Mouse (Mus musculus) liver, adult 2 months (tissue): Measurements from ENCODE around the gene Chrna9. TPM values are rescaled to one million over a fixed set of nuclear protein-coding genes. Genes with fewer than 3 reads are reported as not detected.

Experiments used
- DNase-seq: peaks from one replicate; pipeline ENCODE4 v3.0.0-alpha.2; 2011; ENCODE audit warnings: low read depth, low spot score; ENCODE audit errors: extremely low read depth
- H3K27ac ChIP-seq: fragments of 200-500 bp; replicated peaks from 2 replicates; pipeline ENCODE4 v1.5.1; 2012; ENCODE audit warnings: low read depth, mild to moderate bottlenecking, control low read depth, inconsistent platforms, low read length; ENCODE audit not compliant: insufficient read depth
- H3K27me3 ChIP-seq: fragments of 200-500 bp; 2 replicates; pipeline ENCODE4 v1.6.1; 2012; ENCODE audit warnings: mild to moderate bottlenecking, moderate library complexity, low read length, inconsistent platforms; ENCODE audit not compliant: control insufficient read depth, insufficient read depth
- H3K36me3 ChIP-seq: fragments of 200-500 bp; 2 replicates; pipeline ENCODE4 v1.6.1; 2012; ENCODE audit warnings: low read length, inconsistent platforms; ENCODE audit not compliant: control insufficient read depth, insufficient read depth
- H3K4me1 ChIP-seq: fragments of 200-500 bp; 2 replicates; pipeline ENCODE4 v1.6.1; 2011; ENCODE audit warnings: low read length; ENCODE audit not compliant: control insufficient read depth, insufficient read depth
- H3K4me3 ChIP-seq: fragments of 200-500 bp; 2 replicates; pipeline ENCODE4 v1.5.1; 2011; ENCODE audit warnings: low read depth, mild to moderate bottlenecking, control low read depth, low read length, moderate library complexity; ENCODE audit not compliant: insufficient read depth
- H3K79me2 ChIP-seq: fragments of 200-500 bp; 2 replicates; pipeline ENCODE4 v1.6.1; 2012; ENCODE audit warnings: inconsistent platforms, mild to moderate bottlenecking, low read length, moderate library complexity; ENCODE audit not compliant: control insufficient read depth, insufficient read depth
- H3K9ac ChIP-seq: fragments of 200-500 bp; 2 replicates; pipeline ENCODE4 v1.6.1; 2012; ENCODE audit warnings: low read depth, mild to moderate bottlenecking, control low read depth, inconsistent platforms, low read length
- CTCF ChIP-seq: fragments of 200-500 bp; IDR thresholded peaks from 2 replicates; pipeline ENCODE4 v1.5.1; 2011; ENCODE audit warnings: low read depth, low read length, control low read depth
- POLR2A ChIP-seq: fragments of 200-500 bp; IDR thresholded peaks from 2 replicates; pipeline ENCODE4 v1.6.1; 2011; ENCODE audit warnings: low read length, control low read depth; ENCODE audit not compliant: insufficient read depth; ENCODE audit errors: extremely low read depth
- WGBS: fragments of 180-500 bp; shearing (Covaris S2); methylation state at CpG from one replicate; pipeline ENCODE4 v1.1.7; 2018; 5-methylcytosine and 5-hydroxymethylcytosine counted together
- polyA plus RNA-seq: library from polyadenylated mRNA; depleted of rRNA; stranded (reverse); fragments of >200 nt; gene quantifications from 2 replicates; pipeline ENCODE4 v1.2.3, GENCODE M21; 2012
- total RNA-seq: library from RNA; depleted of rRNA; stranded (reverse); fragments of >200 nt; gene quantifications from 2 replicates; pipeline ENCODE4 v1.2.3, GENCODE M21; 2014

Chrna9 gene
- total and polyA plus RNA-seq, 2 experiments, result not detected

- Histone ChIP-seq H3K9ac (no peak overlapping the region), H3K79me2 (no peaks in the 10 kb centered on the region), H3K36me3 (no peaks in the 10 kb centered on the region), H3K4me3 (no peak overlapping the region), H3K27ac (no peak overlapping the region), H3K27me3 (no peaks in the 10 kb centered on the region), H3K4me1 (no peaks in the 10 kb centered on the region)
- DNase-seq, result no peak
- WGBS, result 94% methylated on average over 3 of the region's 3 CpGs
- TF ChIP-seq CTCF, result no peak
- no peak for TF ChIP-seq POLR2A
Observed at GRCm38 (mm10) chr5:65919904-65920303, 14.8 kb upstream of the Chrna9 start.

GRCm38 (mm10) chr5:65920701-65921426 lies 13.9 kb upstream of the Chrna9 start:
- H3K4me1 ChIP-seq, result no peaks in the 10 kb centered on the region
- DNase-seq, result no peak
- TF ChIP-seq CTCF (no peak), POLR2A (no peak)
- no peak overlapping the region for H3K4me3 ChIP-seq
- no peaks in the 10 kb centered on the region for H3K27me3 ChIP-seq
- no peak overlapping the region for H3K9ac ChIP-seq
- H3K36me3 ChIP-seq, result no peaks in the 10 kb centered on the region
- WGBS, result 70% methylated on average over 12 of the region's 12 CpGs
- H3K27ac ChIP-seq, result no peak overlapping the region
- no peaks in the 10 kb centered on the region for H3K79me2 ChIP-seq

- Histone ChIP-seq H3K27ac (no peak overlapping the region), H3K4me3 (no peak overlapping the region), H3K79me2 (no peaks in the 10 kb centered on the region), H3K27me3 (no peaks in the 10 kb centered on the region), H3K4me1 (no peaks in the 10 kb centered on the region), H3K36me3 (no peaks in the 10 kb centered on the region), H3K9ac (no peak overlapping the region)
- DNase-seq, result no peak
- TF ChIP-seq CTCF (no peak), POLR2A (no peak)
- 66% methylated on average over 9 of the region's 9 CpGs for WGBS
Observed at GRCm38 (mm10) chr5:65921477-65922138, 13.1 kb upstream of the Chrna9 start.

GRCm38 (mm10) chr5:65926666-65927065 lies 8.1 kb upstream of the Chrna9 start:
- Histone ChIP-seq H3K79me2 (no peaks in the 10 kb centered on the region), H3K4me3 (no peak overlapping the region), H3K4me1 (no peaks in the 10 kb centered on the region), H3K27me3 (no peaks in the 10 kb centered on the region), H3K36me3 (no peaks in the 10 kb centered on the region), H3K9ac (no peak overlapping the region), H3K27ac (no peak overlapping the region)
- 85% methylated on average over 6 of the region's 6 CpGs for WGBS
- DNase-seq, result no peak
- no peak for TF ChIP-seq POLR2A
- no peak for TF ChIP-seq CTCF

GRCm38 (mm10) chr5:65929162-65929561 lies 5.6 kb upstream of the Chrna9 start:
- H3K9ac ChIP-seq, result no peak overlapping the region
- no peaks in the 10 kb centered on the region for H3K27me3 ChIP-seq
- no peaks in the 10 kb centered on the region for H3K36me3 ChIP-seq
- H3K27ac ChIP-seq, result no peak overlapping the region
- no peak for DNase-seq
- H3K79me2 ChIP-seq, result no peaks in the 10 kb centered on the region
- H3K4me1 ChIP-seq, result no peaks in the 10 kb centered on the region
- TF ChIP-seq CTCF, result no peak
- no peak for TF ChIP-seq POLR2A
- H3K4me3 ChIP-seq, result no peak overlapping the region
- WGBS, result 90% methylated on average over 7 of the region's 7 CpGs

- Histone ChIP-seq H3K4me1 (no peaks in the 10 kb centered on the region), H3K79me2 (no peaks in the 10 kb centered on the region), H3K36me3 (no peaks in the 10 kb centered on the region), H3K27ac (no peak overlapping the region), H3K27me3 (no peaks in the 10 kb centered on the region), H3K9ac (no peak overlapping the region), H3K4me3 (no peak overlapping the region)
- WGBS, result 49% methylated on average over 4 of the region's 4 CpGs
- peak; percentile 90 for DNase-seq
- TF ChIP-seq CTCF (no peak), POLR2A (no peak)
Observed at GRCm38 (mm10) chr5:65930171-65930570, 4.5 kb upstream of the Chrna9 start.
